Mouse (Mus musculus) urinary bladder, postnatal 14 days (tissue): Measurements from ENCODE around the gene Tmem120a.
A peak's percentile ranks its signal among the peaks of the same experiment; 100 is the strongest.

Experiments
- DNase-seq: peaks from one replicate; pipeline ENCODE4 v3.0.0; 2021; ENCODE audit warnings: low spot score

The Tmem120a gene

DNA sequence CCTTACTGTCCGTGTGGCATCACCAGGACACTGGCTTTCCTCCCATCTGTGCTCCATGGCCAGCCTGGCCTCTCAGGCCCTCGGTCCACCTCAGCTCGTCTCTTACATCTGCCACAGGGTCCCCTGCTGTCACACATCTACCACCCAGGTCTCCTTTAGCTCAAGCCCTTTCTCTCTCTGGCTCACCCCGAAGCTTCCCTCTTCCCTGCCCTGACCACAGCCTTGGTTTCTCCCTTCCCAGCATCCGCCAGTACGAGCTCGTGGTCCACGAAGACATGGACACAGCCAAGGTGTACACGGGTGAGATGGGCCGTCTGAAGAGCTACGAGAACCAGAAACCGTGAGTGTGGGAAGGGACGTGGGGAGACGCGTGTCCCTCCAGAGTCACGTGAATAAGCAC, 12.9 kb downstream of the Tmem120a start:
- no peak for DNase-seq

GRCm38 (mm10) chr5:135730916-135731315, 13.3 kb downstream of the Tmem120a start:
- DNase-seq: no peak

- DNase-seq: no peak
Observed at GRCm38 (mm10) chr5:135730278-135730677, 14.0 kb downstream of the Tmem120a start.

DNA sequence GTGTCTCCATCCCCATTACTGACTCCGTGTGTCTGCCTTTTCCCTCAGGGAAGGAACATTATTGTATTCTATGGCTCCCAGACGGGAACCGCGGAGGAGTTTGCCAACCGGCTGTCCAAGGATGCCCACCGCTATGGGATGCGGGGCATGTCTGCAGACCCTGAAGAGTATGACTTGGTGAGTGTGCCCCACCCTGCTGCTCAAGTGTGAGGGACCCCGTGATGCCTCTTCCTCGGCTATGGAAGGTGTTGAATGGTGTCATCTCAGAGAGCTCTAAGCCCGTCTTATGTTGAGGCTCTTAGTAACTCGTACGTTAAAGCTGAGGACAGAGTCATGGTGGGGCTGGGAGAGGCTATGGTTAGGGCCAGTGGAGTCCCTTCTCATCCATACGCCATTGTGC, 14.9 kb downstream of the Tmem120a start:
- no peak for DNase-seq

GRCm38 (mm10) chr5:135728361-135728760, 15.9 kb downstream of the Tmem120a start:
- no peak for DNase-seq

DNA sequence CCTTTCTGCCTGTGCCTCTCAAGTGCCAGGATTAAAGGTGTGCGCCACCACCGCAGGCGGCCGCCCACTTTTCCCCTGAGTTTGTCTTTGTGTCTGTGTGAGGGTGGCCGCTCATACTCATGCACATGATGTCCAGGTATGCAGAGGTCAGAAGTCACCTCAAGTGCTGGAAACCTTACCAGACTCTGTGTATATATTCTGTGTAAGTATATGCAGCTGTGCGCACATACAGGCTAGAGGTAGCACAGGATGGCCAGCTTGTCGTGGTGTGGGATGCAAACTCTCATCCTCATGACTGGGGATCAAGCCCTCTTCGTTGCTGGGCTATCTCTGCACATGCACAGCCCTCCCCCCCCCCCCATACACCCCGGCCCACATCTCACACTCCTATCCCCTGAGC, 16.4 kb downstream of the Tmem120a start:
- no peak for DNase-seq

- no peak for DNase-seq
Observed at GRCm38 (mm10) chr5:135726641-135727346, 17.5 kb downstream of the Tmem120a start.

DNA sequence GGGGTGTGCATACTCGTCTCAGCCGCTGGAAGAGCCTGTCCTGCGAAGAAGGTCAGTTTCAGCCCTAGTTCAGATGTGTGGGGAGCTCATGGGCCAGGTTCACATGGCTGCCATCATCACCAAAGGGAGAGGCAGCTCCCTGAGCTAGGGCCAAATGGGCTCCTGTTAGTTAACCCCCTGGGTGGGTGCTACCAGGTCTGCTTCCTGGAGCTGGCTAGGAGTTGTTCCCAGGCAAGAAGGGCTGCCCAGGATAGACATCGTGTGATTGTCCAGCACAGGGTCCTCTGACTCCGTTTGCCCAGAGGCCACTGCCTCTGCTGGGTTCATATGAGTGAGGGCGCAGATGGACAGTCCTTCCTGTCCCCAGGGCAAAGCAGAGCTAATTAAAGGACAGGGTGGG, 18.3 kb downstream of the Tmem120a start:
- no peak for DNase-seq

GRCm38 (mm10) chr5:135725391-135725841, 18.8 kb downstream of the Tmem120a start:
- DNase-seq: no peak

- no peak for DNase-seq
Observed at GRCm38 (mm10) chr5:135724536-135725322, 19.5 kb downstream of the Tmem120a start.

GRCm38 (mm10) chr5:135723165-135723751, 21.0 kb downstream of the Tmem120a start:
- DNase-seq: no peak

DNA sequence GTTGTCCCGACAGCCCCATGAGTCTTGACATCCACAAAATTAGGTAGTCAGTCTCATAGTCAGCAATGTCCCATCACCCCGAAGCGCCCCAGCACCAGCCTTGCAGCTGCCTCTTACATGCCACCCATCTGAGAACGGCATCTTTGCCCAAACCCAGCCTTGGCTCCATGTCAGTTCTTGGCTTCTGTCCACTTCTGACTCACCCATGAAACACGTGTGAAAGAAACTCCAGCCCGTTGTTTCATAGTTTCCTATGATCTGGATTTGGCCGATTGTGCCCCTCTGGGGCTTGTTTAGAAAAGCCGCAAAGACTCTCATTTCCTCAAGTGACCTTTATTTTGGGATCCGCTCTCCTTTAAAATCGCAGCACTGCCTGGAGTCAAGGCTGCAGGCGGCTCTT, 22.1 kb downstream of the Tmem120a start:
- DNase-seq: peak; percentile 82

- no peak for DNase-seq
Observed at GRCm38 (mm10) chr5:135721076-135721475, 23.2 kb downstream of the Tmem120a start.

- no peak for DNase-seq
Observed at GRCm38 (mm10) chr5:135720121-135720520, 24.1 kb downstream of the Tmem120a start.

- no peak for DNase-seq
Observed at GRCm38 (mm10) chr5:135719586-135720120, 24.6 kb downstream of the Tmem120a start.

GRCm38 (mm10) chr5:135715624-135716023, 28.6 kb downstream of the Tmem120a start:
- no peak for DNase-seq

- peak; percentile 75 for DNase-seq
Observed at GRCm38 (mm10) chr5:135713441-135714218, 30.6 kb downstream of the Tmem120a start.

- no peak for DNase-seq
Observed at GRCm38 (mm10) chr5:135712803-135713202, 31.4 kb downstream of the Tmem120a start.

- DNase-seq: no peak
Observed at GRCm38 (mm10) chr5:135711582-135712355, 32.5 kb downstream of the Tmem120a start.

DNA sequence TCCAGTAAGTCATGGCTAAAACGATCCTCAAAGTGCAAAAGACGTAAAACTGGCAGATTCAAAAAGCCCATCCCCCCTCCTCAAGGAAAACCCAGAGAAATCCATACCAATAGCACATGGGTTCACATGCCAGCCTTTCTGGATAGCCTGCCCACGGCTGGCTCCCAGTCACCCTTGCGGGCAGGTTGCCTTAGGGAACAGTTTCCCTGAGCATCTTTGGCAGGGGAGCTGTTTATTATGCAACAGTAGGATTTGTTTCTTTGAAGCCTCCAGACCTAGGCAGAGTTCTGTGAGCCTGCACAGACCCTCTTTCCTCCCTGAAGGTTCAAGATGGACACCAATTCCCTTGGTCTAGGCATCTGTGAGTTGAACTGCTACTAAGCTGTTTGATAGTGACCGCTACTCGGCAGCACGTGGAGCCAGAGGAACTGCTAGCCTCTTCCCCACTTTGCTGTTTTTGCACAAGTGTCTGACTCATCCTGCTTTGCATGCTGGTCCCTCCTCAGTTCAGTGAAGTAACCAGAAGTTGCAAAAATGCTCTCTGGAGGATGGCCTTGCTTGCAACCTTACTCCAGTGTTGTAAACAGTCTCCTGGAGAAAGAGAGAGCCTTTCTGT, 33.5 kb downstream of the Tmem120a start:
- peak; percentile 52 for DNase-seq

DNA sequence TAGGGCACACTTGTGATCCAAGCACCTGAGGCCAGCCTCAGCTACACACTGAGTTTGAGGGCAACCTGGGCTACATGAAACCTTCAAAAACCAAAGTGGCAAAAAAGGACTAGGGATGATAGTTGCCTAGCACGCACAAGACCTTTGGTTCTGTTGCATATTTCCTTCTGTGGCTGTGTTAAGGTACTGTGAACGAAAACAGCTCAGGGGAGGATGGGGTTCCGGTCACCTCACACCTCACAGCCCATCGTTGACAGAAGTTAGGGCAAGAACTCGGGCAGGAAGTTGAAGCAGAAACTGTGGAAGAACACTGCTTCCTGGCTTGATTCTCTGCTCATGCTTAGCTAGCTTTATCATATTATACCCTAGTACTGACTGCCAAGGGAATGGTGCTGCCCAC, 34.5 kb downstream of the Tmem120a start:
- DNase-seq: no peak
